Mouse (Mus musculus) 3134 (cell line): ENCODE data around the gene Wfdc17.

ENCODE experiments used
- DNase-seq: peaks from one replicate; pipeline ENCODE4 v3.0.0-alpha.2; 2011; ENCODE audit warnings: low spot score; ENCODE audit not compliant: insufficient read length; ENCODE audit errors: extremely low read depth

The Wfdc17 gene

GRCm38 (mm10) chr11:83739241-83739640 lies 35.5 kb downstream of the Wfdc17 start:
- no peak for DNase-seq

- no peak for DNase-seq
These were observed 36.7 kb downstream of the Wfdc17 start for GRCm38 (mm10) chr11:83740443-83740991.

GRCm38 (mm10) chr11:83741841-83742240 lies 38.0 kb downstream of the Wfdc17 start:
- DNase-seq: no peak

- DNase-seq: no peak
These were observed 39.1 kb downstream of the Wfdc17 start for GRCm38 (mm10) chr11:83742731-83743355.

- no peak for DNase-seq
These were observed 39.7 kb downstream of the Wfdc17 start for GRCm38 (mm10) chr11:83743525-83743924.

GRCm38 (mm10) chr11:83746152-83746551 lies 42.4 kb downstream of the Wfdc17 start:
- no peak for DNase-seq

- no peak for DNase-seq
These were observed 42.9 kb downstream of the Wfdc17 start, which contains the start of gene Wfdc21 for GRCm38 (mm10) chr11:83746681-83747080. Gene Wfdc21 (plus strand): TSS chr11:83746940.

GRCm38 (mm10) chr11:83747376-83748265 lies 43.8 kb downstream of the Wfdc17 start:
- DNase-seq: no peak

GRCm38 (mm10) chr11:83753581-83754181 lies 49.9 kb downstream of the Wfdc17 start, which contains the start of gene Heatr6:
Gene Heatr6 (plus strand): TSS chr11:83753696.
- DNase-seq: peak; percentile 89

- no peak for DNase-seq
These were observed 50.4 kb downstream of the Wfdc17 start for GRCm38 (mm10) chr11:83754227-83754626.
